Mouse (Mus musculus): Measurements from ENCODE around the gene Pde1c.
"Not testable (repeated sequence)": the region's sequence is repeated elsewhere in the genome, so short reads cannot be mapped to it uniquely, and the experiment has no call there.

Gene Pde1c

GRCm38 (mm10) chr6:56568470-56569372 is at the start of gene Pde1c:
TSS of gene Pde1c (minus strand) at chr6:56569103.
- DNase-seq (ENCODE audit: inconsistent ontology term), result peak; percentile 51

- peak; percentile 64 for DNase-seq (ENCODE audit: inconsistent ontology term)
Observed at GRCm38 (mm10) chr6:56616982-56617613, 48.2 kb upstream of the Pde1c start.

- DNase-seq (ENCODE audit: inconsistent ontology term), result no peak
Observed at GRCm38 (mm10) chr6:56616228-56616981, 47.5 kb upstream of the Pde1c start.

GRCm38 (mm10) chr6:56609529-56609928 is 40.6 kb upstream of the Pde1c start:
- DNase-seq (ENCODE audit: inconsistent ontology term), result not testable (repeated sequence)

GRCm38 (mm10) chr6:56608277-56608676 is 39.4 kb upstream of the Pde1c start:
- peak; percentile 60 for DNase-seq (ENCODE audit: inconsistent ontology term)

GRCm38 (mm10) chr6:56579568-56579967 is 10.7 kb upstream of the Pde1c start:
- DNase-seq (ENCODE audit: inconsistent ontology term), result no peak

GRCm38 (mm10) chr6:56560891-56561290 is 8.0 kb downstream of the Pde1c start:
- DNase-seq (ENCODE audit: inconsistent ontology term), result peak; percentile 24

GRCm38 (mm10) chr6:56560474-56560888 is 8.4 kb downstream of the Pde1c start:
- DNase-seq (ENCODE audit: inconsistent ontology term), result peak; percentile 86

GRCm38 (mm10) chr6:56558711-56559110 is 10.2 kb downstream of the Pde1c start:
- DNase-seq (ENCODE audit: inconsistent ontology term), result no peak

- no peak for DNase-seq (ENCODE audit: inconsistent ontology term)
Observed at GRCm38 (mm10) chr6:56555848-56556247, 13.1 kb downstream of the Pde1c start.

GRCm38 (mm10) chr6:56555382-56555781 is 13.5 kb downstream of the Pde1c start:
- peak; percentile 89 for DNase-seq (ENCODE audit: inconsistent ontology term)

- no peak for DNase-seq (ENCODE audit: inconsistent ontology term)
Observed at GRCm38 (mm10) chr6:56551022-56551421, 17.9 kb downstream of the Pde1c start.

GRCm38 (mm10) chr6:56540247-56540646 is 28.7 kb downstream of the Pde1c start:
- no peak for DNase-seq (ENCODE audit: inconsistent ontology term)

GRCm38 (mm10) chr6:56534653-56535052 is 34.2 kb downstream of the Pde1c start:
- DNase-seq (ENCODE audit: inconsistent ontology term), result no peak

- DNase-seq (ENCODE audit: inconsistent ontology term), result peak; percentile 40
Observed at GRCm38 (mm10) chr6:56532257-56532656, 36.6 kb downstream of the Pde1c start.

- peak; percentile 88 for DNase-seq (ENCODE audit: inconsistent ontology term)
Observed at GRCm38 (mm10) chr6:56523938-56524866, 44.7 kb downstream of the Pde1c start.

GRCm38 (mm10) chr6:56489161-56489560 is 79.7 kb downstream of the Pde1c start:
- no peak for DNase-seq (ENCODE audit: inconsistent ontology term)

- DNase-seq (ENCODE audit: inconsistent ontology term), result peak; percentile 5
Observed at GRCm38 (mm10) chr6:56485078-56485477, 83.8 kb downstream of the Pde1c start.

- DNase-seq (ENCODE audit: inconsistent ontology term), result peak; percentile 55
Observed at GRCm38 (mm10) chr6:56480914-56481482, 87.9 kb downstream of the Pde1c start.

GRCm38 (mm10) chr6:56476581-56476980 is 92.3 kb downstream of the Pde1c start:
- DNase-seq (ENCODE audit: inconsistent ontology term), result peak; percentile 34

GRCm38 (mm10) chr6:56458098-56458497 is 110.8 kb downstream of the Pde1c start:
- DNase-seq (ENCODE audit: inconsistent ontology term), result no peak
